Mouse (Mus musculus) myocyte (in vitro differentiated cells): ENCODE results near the gene Ccdc185. TPM values are rescaled to one million over a fixed set of nuclear protein-coding genes. Genes with fewer than 3 reads are reported as not detected.

Experiments
- H3K27me3 ChIP-seq: one replicate; pipeline ENCODE4 v1.6.1; 2011; ENCODE audit not compliant: control insufficient read depth, insufficient read depth, insufficient read length
- H3K36me3 ChIP-seq: one replicate; pipeline ENCODE4 v1.6.1; 2011; ENCODE audit not compliant: control insufficient read depth, insufficient read depth
- H3K4me2 ChIP-seq: one replicate; pipeline ENCODE4 v1.6.1; 2011; ENCODE audit warnings: low read depth, control low read depth
- H3K4me3 ChIP-seq: one replicate; pipeline ENCODE4 v1.5.1; 2011; ENCODE audit warnings: mild to moderate bottlenecking, control low read depth, moderate library complexity
- H3K79me2 ChIP-seq: one replicate; pipeline ENCODE4 v1.6.1; 2011; ENCODE audit not compliant: control insufficient read depth, insufficient read depth
- H3ac ChIP-seq: one replicate; pipeline ENCODE4 v1.6.1; 2011; ENCODE audit not compliant: control insufficient read depth, insufficient read length
- CEBPB ChIP-seq: IDR thresholded peaks from 2 replicates; pipeline ENCODE4 v1.6.1; 2011; ENCODE audit warnings: mild to moderate bottlenecking, moderate library complexity; ENCODE audit not compliant: poor library complexity, insufficient read depth, severe bottlenecking
- E2F4 ChIP-seq: IDR thresholded peaks from one replicate; pipeline ENCODE4 v1.6.1; 2011; ENCODE audit warnings: mild to moderate bottlenecking, control low read depth, moderate library complexity; ENCODE audit not compliant: insufficient read depth
- MAX ChIP-seq: IDR thresholded peaks from one replicate; pipeline ENCODE4 v1.6.1; 2011; ENCODE audit warnings: low read depth, mild to moderate bottlenecking, control low read depth
- MYOD1 ChIP-seq, 3 experiments: IDR thresholded peaks; one replicate each; pipeline ENCODE4 v1.6.1; 2011; ENCODE audit warnings: control low read depth in 2 of 3, low read depth in 2 of 3, mild to moderate bottlenecking in 2 of 3, moderate library complexity in 1 of 3; ENCODE audit not compliant: insufficient read length in 2 of 3, control insufficient read depth in 1 of 3
- MYOG ChIP-seq, 3 experiments: IDR thresholded peaks; one replicate each; pipeline ENCODE4 v1.6.1; 2011; ENCODE audit warnings: control low read depth in 2 of 3, low read depth in 2 of 3, mild to moderate bottlenecking in 2 of 3; ENCODE audit not compliant: insufficient read length in 2 of 3, control insufficient read depth in 1 of 3, insufficient read depth in 1 of 3
- POLR2A ChIP-seq: IDR thresholded peaks from one replicate; pipeline ENCODE4 v1.6.1; 2011; ENCODE audit warnings: low read depth, mild to moderate bottlenecking, control low read depth, moderate library complexity; ENCODE audit not compliant: insufficient read length
- POLR2AphosphoS2 ChIP-seq: IDR thresholded peaks from one replicate; pipeline ENCODE4 v1.6.1; 2011; ENCODE audit warnings: low read depth, control low read depth; ENCODE audit not compliant: insufficient read length
- REST ChIP-seq: IDR thresholded peaks from one replicate; pipeline ENCODE4 v1.6.1; 2011; ENCODE audit warnings: mild to moderate bottlenecking, control low read depth, moderate library complexity; ENCODE audit not compliant: insufficient read depth, insufficient read length
- SRF ChIP-seq: IDR thresholded peaks from one replicate; pipeline ENCODE4 v1.6.1; 2011; ENCODE audit warnings: low read depth; ENCODE audit not compliant: control insufficient read depth, insufficient read length
- TCF12 ChIP-seq: IDR thresholded peaks from one replicate; pipeline ENCODE4 v1.6.1; 2011; ENCODE audit warnings: mild to moderate bottlenecking, control low read depth; ENCODE audit not compliant: poor library complexity, insufficient read depth, severe bottlenecking
- TCF3 ChIP-seq: IDR thresholded peaks from one replicate; pipeline ENCODE4 v1.6.1; 2011; ENCODE audit warnings: low read depth, control low read depth; ENCODE audit not compliant: insufficient read length
- USF1 ChIP-seq: IDR thresholded peaks from one replicate; pipeline ENCODE4 v1.6.1; 2011; ENCODE audit warnings: low read depth, mild to moderate bottlenecking, control low read depth, moderate library complexity
- polyA plus RNA-seq: library from polyadenylated mRNA; unstranded; fragments of >200 nt; fragmentation: generic; extraction: Trizol; gene quantifications from one replicate; pipeline ENCODE4 v1.2.1, GENCODE M21; 2012; ENCODE audit warnings: missing spikeins

The Ccdc185 gene
- polyA plus RNA-seq: not detected

DNA sequence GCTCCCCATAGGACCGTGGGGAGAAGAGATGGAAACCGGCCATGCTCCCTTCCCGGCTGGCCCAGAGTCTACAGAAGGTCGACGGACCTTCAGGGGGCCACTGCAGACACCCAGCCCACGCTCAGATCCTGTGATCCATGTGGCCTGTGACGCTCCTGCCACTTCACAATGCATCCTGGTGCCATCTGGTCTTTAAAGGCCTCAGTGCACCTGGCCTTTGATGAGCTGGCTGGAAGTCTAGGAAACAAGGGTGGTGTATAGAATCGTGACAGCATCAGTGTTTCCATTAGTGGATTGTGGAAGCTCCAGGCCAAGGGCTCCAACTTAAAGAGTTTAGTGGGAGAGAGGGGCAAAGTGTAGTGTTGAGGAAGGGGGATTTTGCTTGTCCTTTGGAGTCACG, at the start of gene Ccdc185:
Gene Ccdc185, minus strand, starts transcription at position 101 of the 400 bp plus-strand sequence.
- Histone ChIP-seq H3ac (no peak within 1 kb of the TSS), H3K4me3 (no peak within 1 kb of the TSS), H3K27me3 (no peaks in the 10 kb centered on the region), H3K4me2 (no peak within 1 kb of the TSS), H3K36me3 (no peaks in the 10 kb centered on the region), H3K79me2 (no peaks in the 10 kb centered on the region)
- no peak for TF ChIP-seq MYOD1 (IDR thresholded peaks at IDR 0.05; ENCODE audit: control insufficient read depth in 1 of 3, insufficient read length in 2 of 3, low read depth in 2 of 3)
- no peak for TF ChIP-seq POLR2AphosphoS2
- TF ChIP-seq TCF12: no peak
- no peak for TF ChIP-seq REST
- TF ChIP-seq MYOG (IDR thresholded peaks at IDR 0.05; ENCODE audit: control insufficient read depth in 1 of 3, insufficient read depth in 1 of 3, insufficient read length in 2 of 3, low read depth in 2 of 3): no peak
- TF ChIP-seq SRF: no peak
- TF ChIP-seq POLR2A: no peak
- no peak for TF ChIP-seq TCF3
- no peak for TF ChIP-seq MAX
- TF ChIP-seq USF1: no peak
- TF ChIP-seq E2F4: no peak
- TF ChIP-seq CEBPB: no peak

- H3ac ChIP-seq: no peak overlapping the region
- H3K4me2 ChIP-seq: no peak overlapping the region
- H3K79me2 ChIP-seq: no peaks in the 10 kb centered on the region
- no peaks in the 10 kb centered on the region for H3K27me3 ChIP-seq
- no peak for TF ChIP-seq E2F4
- no peak for TF ChIP-seq TCF3
- TF ChIP-seq CEBPB: no peak
- no peak for TF ChIP-seq REST
- no peak overlapping the region for H3K4me3 ChIP-seq
- H3K36me3 ChIP-seq: no peaks in the 10 kb centered on the region
Observed at GRCm38 (mm10) chr1:182797048-182797447, 48.1 kb upstream of the Ccdc185 start.

DNA sequence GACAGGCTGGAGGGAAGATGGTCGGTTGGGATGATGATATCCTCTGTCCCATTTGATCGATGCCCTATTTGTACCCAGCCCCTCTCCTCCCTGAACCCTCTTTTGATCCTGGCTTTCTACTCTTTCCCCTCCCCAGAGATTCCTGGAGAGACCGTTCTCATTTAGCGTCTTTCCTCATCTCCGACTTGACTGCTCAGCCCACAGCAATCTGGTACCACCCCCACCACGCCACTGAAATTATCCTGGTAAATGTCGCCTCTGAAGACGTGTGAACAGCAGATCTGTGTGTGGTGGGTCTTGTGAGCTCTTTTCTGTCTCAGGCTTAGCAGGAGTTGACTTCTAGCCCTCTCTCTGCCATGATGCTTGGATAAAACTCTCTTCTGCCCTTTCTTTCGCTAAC, 45.6 kb upstream of the Ccdc185 start:
- H3K4me2 ChIP-seq: no peak overlapping the region
- H3K79me2 ChIP-seq: no peaks in the 10 kb centered on the region
- H3K27me3 ChIP-seq: no peaks in the 10 kb centered on the region
- TF ChIP-seq POLR2AphosphoS2: no peak
- no peak for TF ChIP-seq MYOG (IDR thresholded peaks at IDR 0.05; ENCODE audit: control insufficient read depth in 1 of 3, insufficient read depth in 1 of 3, insufficient read length in 2 of 3, low read depth in 2 of 3)
- TF ChIP-seq TCF3: no peak
- TF ChIP-seq MAX: no peak
- TF ChIP-seq TCF12: no peak
- TF ChIP-seq MYOD1 (IDR thresholded peaks at IDR 0.05; ENCODE audit: control insufficient read depth in 1 of 3, insufficient read length in 2 of 3, low read depth in 2 of 3): no peak
- TF ChIP-seq USF1: no peak
- TF ChIP-seq SRF: no peak
- no peak for TF ChIP-seq E2F4
- TF ChIP-seq CEBPB: no peak
- no peak for TF ChIP-seq REST
- TF ChIP-seq POLR2A: no peak
- no peak overlapping the region for H3K4me3 ChIP-seq
- no peaks in the 10 kb centered on the region for H3K36me3 ChIP-seq
- H3ac ChIP-seq: no peak overlapping the region

GRCm38 (mm10) chr1:182794221-182794620, 45.2 kb upstream of the Ccdc185 start:
- no peaks in the 10 kb centered on the region for H3K27me3 ChIP-seq
- H3K36me3 ChIP-seq: no peaks in the 10 kb centered on the region
- TF ChIP-seq POLR2AphosphoS2 (no peak), POLR2A (no peak), CEBPB (no peak), MYOD1 (IDR thresholded peaks at IDR 0.05; ENCODE audit: control insufficient read depth in 1 of 3, insufficient read length in 2 of 3, low read depth in 2 of 3) (no peak), TCF12 (no peak), SRF (no peak), REST (no peak), E2F4 (no peak), USF1 (no peak), MAX (no peak), TCF3 (no peak), MYOG (IDR thresholded peaks at IDR 0.05; ENCODE audit: control insufficient read depth in 1 of 3, insufficient read depth in 1 of 3, insufficient read length in 2 of 3, low read depth in 2 of 3) (no peak)
- H3K4me2 ChIP-seq: no peak overlapping the region
- H3K4me3 ChIP-seq: no peak overlapping the region
- H3K79me2 ChIP-seq: no peaks in the 10 kb centered on the region
- no peak overlapping the region for H3ac ChIP-seq
